Mouse (Mus musculus) frontal cortex, postnatal 10 days (tissue): Measurements from ENCODE around the gene Myo5c.

Experiments used
- DNase-seq, 2 experiments: peaks; one replicate each; pipeline ENCODE4 v3.0.0; 2022; ENCODE audit warnings: low spot score in 2 of 2, mixed read lengths in 1 of 2

Myo5c gene

DNA sequence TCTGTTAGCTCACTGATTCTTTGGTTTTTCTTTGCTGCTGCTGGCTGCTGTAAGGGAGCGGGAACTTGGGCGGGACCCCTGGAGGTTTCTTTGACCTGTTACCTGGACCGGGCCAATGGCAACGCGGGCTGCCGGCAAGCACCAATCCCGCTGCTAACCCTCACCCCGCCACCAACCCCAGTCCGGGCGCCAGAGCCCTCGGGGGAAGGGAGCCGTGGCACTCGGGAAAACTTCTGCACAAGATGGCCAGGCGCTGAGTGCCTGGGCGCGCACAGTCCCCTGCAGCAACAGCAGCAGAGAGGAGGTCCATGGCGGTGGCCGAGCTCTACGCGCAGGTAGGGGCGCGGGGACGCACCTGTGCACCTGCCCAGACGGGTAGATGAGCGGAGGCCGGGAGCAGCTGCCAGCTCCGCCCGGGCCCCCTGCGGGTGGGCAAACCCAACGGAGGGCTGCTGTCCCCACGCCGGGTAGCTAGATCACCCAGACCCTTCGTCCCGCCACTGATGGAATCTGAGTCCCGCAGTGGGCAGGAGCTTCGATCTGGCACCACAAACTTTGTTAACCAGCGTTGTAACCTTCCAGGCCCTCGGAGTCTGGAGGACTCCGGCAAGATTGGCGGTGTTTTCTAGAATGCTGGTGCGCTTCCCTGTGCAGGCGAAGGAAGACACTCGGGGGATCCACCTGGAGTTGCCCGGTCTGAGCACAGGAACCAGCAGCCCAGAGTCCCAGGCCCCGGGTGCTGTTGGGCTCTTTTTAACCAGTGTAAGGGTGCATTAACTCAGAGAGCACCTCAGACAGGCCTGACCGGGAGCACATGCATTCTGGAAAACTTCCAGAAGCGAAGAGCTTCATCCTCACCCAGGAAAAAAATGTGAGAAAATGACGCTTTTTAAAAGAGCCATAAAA is at the start of gene Myo5c:
TSS of gene Myo5c (plus strand) at position 180 of the 906 bp plus-strand sequence.
- no peak for DNase-seq

DNA sequence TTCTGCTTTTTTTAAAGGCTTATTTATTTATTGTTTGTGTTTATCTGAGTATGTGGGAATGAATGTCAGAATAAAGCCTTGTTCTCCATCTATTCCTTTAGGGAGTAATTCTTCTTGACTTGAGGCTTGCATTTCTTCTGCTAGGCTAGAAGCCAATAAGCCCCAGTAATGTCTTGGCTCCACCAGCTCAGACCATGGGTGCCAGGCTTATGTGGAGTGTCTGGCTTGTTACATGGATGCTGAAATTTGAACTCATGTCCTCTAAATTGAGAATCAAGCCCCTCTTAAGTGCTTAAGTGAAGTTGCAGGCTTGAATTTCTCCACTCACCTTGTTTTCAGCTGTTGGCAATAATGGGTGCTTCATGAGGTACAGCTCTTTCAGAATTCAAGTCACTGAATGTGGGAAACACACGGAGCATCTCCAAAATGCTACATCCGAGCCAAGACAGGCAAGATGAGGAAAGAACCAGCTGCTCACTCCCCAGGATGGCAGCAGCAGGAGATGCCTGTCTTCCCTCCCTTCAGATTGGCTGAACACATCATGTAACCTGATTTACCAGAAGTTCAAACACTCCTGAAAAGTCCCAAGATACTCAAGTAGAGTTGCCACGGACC is 44.1 kb upstream of the Myo5c start:
- no peak for DNase-seq

DNA sequence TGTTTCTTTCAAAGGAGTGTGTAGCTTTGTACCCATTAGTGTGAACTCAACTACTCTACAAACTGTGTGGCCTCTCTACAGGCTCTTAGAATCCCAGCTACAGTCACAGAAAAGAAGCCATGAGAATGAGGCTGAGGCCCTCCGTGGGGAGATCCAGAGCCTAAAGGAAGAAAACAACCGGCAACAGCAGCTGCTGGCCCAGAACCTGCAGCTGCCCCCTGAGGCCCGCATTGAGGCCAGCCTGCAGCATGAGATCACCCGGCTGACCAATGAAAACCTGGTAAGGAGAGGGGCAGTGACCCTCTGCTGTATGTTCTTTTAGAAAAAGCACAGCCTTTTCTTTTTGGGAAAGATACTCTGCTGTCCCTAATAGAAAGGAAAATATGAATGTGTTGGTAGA is 38.0 kb upstream of the Myo5c start:
- no peak for DNase-seq

DNA sequence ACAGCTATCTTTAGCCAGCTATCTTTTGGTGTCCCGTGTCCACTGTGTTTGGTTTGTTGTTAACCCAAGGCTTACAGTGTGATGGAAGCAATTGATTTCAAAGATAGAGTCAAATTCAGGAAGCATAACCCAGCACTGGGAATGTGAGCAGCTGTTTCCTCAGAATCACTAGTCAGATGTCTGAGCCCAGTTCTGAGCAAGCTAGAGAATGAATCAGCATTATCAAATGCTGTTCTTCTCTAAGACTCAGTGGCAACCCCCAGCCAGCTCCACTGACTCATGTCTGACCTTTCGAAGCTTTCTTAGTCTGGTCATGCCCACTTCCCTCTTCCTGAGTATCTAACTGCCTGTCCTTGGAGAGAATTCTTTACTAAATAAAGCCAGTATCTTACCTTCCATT is 35.5 kb upstream of the Myo5c start:
- DNase-seq = no peak

DNA sequence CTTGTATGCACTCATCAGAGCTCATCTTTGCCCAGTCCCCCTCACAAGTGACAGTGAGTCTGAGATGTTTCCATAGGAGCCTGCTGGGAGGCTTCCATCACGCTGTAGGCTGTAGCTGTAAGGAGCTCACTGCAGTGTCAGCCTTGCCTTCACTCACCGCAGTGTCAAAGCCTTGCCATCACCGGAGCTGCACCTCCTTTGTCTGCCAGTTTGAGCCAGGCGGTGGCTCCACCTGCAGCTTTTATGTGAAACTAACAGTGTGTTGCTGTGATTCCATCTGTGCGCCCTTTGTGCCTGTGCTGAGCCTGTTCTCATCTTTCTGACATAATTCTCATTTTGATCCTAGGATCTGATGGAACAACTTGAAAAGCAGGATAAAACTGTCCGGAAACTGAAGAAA is 34.5 kb upstream of the Myo5c start:
- no peak for DNase-seq

DNA sequence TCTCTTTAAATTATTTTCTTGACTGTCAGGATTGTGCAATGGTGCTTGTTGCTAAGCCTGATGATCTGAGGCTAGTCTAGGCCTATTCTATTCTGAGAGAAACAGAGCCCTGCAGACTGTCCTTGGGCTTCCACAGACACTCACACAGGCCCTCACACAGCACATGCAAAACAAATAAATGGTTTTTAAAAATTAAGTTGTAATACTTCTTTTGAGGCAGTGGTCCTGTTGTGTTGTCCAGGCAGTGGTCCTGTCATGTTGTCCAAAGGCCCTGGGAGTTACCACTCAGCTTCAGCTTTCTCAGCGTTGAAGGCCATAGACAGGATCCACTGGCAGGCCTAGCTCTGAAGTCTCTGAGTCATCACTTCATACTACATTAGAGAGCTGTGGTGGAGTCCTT is 30.3 kb upstream of the Myo5c start:
- no peak for DNase-seq

DNA sequence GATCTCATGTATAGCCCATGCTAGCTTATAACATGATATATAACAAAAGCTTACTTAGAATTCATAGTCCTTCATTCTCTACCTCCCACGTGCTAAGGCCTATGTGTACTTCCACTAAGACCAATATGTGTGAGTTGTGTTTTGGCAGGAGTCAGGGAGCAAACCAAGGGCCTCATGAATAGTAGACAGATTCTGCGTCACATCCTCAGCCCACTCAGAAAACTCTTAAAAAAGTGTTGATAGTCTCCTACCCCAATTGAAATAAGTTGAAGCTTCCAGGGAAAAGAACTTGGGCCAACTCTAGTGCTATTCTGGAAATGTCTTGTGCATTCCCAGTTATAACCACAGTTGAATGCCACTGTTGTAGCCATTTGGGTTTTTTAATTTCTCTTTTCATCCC is 29.8 kb upstream of the Myo5c start:
- no peak for DNase-seq

DNA sequence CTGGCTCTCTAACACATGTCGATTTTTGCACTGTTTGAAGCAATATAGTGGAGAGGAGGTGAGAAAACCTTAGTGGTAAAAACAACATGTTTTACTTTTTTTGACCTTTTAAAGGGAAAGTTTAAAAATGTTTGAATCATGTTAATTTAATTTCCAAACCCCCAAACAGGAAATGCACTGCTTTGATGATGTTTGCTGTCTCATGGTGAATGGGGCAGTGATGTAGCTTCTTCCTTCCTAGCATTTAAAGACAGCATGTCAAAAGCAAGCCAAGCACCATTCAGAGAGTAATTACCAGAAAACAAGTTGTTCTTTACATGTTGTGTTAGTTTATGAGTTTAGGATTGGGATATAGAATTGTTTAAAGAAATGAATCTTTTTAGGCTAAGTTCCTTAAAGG is 22.6 kb upstream of the Myo5c start:
- DNase-seq = no peak

DNA sequence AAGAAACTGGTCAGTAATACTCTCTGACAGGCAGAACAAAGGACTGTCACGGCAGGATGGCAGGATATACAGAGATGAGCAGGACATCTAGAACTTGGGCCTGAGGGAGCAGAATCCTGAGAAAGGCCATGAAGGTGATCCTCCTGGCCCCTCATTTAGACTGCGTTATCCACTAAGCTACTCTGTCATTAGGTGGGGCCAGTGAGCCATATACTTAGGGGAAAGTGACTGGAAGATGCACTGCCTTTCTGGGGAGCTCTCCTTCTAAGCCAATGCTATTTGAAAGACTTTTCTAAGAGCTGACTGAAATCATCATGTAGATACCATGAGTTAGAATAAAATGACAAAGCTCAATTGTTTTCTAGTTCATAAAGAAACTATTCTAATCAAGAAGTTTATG is 21.6 kb upstream of the Myo5c start:
- no peak for DNase-seq

DNA sequence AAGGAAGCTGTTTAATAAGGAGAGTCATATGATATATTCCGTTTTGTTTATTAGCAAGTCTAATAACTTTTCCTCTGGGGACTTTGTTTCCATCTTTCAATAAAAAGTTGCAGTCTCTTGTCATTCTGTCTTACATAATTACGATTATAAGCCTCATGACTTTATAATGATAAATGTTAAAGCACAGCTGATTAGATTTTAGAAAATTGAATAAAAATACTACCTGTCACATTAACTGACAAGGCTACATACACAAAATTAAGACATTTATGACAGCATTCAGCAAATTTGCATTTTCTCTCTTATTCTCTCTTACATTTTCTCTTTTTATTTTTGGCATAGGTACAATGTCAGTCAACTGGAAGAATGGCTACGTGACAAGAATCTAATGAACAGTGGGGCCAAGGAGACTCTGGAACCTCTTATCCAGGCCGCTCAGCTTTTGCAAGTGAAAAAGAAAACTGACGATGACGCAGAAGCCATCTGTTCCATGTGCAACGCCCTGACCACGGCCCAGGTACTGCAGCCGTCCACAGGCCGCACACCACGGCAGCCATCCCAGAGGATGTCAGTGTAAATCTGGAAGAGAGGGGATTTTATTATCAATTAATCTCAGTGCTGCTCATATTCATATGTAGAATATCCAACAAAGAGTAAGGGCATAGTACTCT is 16.9 kb upstream of the Myo5c start:
- no peak for DNase-seq

DNA sequence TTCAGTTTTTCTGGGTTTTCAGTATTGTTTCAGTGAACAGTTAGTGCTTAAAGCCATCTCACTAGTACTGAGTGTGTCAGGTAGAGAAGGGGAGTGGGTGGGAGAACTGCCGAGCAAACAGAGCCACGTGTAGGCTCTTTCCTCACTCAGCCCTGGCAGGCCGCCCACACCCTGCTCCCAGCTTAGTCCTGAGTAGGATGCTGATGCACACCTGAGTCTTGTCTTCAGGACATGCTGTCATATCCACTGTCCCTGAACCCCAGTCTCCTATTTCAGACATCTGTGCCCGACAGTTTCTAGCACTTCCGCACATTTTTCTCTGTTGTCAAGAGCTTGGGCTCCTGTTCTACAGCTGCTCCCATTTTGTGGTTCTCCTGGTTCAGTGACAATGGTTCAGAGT is 11.9 kb upstream of the Myo5c start:
- no peak for DNase-seq

DNA sequence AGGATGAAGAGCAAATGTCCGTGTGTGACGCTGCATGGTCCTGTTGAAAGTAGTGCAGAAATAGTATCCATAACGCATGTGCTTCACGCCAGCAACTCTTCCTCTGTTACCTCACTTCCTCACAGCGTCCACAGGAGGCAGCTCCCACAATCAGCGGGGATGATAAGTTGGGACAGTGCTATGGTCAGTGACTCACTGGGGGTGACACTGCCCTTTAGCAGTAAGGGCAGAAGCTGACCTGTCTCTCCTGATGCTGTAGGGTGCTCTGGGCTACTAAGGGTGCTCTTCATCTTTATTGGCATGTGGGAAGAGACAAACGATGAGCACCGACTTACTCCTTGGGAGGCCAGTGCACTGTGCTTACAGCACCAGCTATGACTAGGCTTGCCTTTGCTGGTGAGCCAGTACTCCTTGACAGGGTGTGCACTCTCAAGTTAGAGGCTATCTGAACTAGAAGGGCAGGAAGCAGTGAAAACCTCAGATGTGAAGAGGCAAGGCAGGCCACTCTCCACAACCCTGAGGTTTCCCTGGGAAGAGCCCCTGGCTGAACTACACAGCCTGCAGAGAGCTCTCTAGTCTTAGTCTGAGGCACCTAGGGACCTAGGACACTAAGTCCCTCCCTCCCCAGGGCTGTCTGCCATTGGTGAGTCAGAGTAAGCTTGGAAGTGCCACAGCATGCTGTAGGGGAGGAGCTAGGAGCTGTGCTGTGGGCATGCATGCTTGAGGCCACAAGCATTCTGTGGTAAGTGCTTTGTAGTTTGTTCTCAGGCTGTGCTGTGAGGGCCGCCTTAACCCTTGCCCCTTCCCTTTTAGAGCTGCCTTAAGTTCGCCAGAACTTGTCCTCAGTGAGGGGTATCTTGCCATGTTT is 10.2 kb upstream of the Myo5c start:
- DNase-seq = no peak

DNA sequence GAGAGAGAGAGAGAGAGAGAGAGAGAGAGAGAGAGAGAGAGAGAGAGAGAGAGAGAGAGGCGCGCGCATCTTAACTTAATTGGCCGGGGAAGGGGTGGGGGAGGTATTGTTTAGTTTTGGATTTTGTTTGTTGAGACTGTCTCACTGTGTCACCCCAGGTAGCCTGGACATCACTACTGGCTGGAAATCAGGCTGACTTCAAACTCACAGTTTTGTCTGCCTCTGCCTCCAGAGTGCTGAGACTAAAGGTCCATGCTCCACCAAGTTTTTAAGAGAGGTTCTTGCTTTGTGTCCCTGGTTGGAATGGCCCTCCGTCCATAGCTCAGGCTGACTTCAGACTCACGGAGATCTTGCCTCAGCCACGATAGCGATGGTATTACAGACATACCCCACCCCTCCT is 1.0 kb downstream of the Myo5c start:
- no peak for DNase-seq

DNA sequence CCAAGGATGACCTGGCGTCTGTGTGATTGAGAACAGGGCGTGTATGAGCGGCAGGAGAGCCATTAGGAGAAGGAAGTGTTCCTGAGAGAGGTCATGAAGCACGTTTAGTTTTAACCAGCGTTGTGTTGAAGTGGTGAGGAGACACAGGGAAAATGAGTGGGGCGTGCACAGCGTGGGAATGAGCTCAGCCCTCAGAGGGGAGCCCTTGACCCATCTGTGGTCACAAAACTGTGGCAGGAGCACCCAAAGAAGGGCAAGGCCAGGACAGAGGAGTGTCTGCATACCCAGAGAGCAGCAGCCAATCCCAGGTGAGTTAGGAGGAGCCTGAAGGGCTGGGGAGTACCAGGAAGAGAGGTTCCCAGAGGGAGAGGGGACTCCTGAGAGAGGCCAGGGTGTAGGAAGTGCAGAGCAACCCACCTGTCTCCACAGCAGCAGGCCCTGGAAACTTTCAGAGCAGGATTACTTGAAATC is 2.5 kb downstream of the Myo5c start:
- no peak for DNase-seq

DNA sequence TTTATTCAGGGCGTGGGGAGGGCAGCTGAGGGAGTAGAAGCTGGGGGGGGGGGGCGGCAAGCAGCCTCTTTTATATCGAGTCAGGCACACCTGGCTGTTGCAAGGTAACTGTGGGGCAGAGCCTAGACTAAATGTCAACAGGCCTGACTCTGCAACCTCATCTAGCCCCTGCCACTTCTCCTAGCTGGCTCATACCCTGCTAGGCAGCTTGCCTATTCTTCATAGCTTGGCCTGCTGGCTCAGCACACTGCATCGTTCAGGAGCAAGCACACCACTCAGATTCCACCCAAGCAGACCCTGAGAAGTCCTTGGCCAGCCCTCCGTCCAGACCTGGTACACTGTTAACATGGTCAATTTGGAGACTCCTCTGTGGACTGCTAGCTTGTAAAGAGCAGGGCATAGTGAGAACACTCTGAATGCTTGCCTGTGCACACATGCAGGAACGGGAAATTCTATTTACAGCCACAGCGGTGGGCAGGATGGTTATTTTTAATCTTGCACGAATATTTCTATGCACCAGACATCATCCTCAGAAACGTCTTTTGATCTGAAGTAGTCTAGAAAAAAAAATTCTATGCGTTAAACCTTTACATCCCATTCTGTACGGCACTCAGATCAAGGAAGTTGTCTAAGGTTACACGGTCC is 3.3 kb downstream of the Myo5c start:
- no peak for DNase-seq

DNA sequence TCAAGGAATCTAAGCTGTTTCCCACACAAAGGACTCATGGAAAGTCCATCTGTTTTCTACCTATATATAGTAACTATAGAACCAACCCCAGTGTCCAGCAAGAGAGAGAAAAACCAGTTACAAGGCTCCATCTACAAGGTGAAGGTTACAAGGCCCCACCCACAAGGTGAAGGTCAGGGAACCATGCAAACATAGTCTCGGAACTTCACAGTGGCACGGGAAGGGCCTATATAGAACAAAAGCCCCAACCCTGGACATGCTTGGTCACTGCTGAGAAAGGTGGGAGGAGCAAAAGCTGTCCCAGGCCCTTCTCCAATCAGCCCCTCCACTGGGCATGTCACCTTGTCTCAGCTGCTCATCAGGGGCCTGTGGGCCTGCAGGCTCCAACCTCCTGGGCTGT is 3.9 kb downstream of the Myo5c start:
- DNase-seq = no peak

DNA sequence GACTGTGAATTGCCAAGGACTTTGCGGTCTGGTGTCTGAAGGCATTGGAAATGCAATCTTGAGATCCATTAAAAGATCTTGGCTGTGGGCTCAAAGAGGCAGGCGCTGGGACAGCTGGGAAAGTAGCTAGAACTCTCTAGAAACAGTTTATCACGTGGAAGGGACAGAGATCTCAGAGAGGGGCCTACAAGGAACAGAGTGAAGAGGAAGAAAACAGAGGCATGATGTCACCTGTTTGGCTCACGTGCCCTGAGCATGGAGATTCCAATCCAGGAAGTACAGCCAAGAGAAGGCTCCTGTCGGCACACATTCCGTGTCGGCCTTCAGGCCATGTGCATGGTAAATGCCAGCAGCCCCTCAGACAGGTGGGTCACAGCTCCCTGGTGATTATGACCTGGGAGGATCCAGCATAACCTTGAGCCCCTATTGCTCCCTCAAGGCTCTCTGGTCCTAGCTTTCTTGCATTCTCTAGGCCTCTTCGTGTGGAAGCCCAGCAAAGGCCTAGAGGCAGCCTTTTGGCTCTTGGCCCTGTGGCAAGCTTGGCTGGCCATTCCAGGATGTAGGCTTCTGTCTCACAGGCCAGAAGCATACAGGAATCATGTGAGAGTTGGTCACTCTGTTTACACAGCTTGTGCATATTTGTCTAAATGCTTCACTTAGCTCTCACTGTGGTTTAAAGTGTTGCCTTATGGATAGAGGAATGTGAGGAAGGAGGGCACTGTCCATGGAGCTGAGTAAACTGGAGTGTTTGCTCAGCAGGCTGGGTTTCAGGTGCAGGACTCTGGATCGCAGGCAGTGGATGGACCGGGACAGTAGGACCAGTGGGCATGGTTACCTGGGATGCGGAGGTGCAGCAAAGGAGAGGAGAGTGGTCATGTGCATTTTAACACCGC is 4.8 kb downstream of the Myo5c start:
- no peak for DNase-seq

DNA sequence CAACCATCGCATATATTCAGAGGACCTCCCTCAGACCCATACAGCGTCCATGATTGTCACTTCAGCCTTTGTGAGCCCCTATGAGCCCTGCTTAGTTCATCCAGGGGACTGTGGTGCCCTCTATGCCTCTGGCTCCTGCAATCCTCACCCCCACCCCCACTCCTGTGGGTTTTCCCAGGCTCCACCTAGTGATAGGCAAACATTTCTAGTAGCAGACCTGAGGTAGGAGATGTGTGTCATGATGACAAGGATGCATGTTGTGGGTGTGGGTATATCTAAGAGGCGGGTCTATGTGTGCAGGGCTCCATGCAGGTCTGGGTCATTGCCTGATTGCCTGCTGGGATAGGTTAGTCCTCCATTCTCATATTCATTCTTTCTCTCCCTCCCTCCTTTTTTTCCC is 6.4 kb downstream of the Myo5c start:
- DNase-seq = no peak

DNA sequence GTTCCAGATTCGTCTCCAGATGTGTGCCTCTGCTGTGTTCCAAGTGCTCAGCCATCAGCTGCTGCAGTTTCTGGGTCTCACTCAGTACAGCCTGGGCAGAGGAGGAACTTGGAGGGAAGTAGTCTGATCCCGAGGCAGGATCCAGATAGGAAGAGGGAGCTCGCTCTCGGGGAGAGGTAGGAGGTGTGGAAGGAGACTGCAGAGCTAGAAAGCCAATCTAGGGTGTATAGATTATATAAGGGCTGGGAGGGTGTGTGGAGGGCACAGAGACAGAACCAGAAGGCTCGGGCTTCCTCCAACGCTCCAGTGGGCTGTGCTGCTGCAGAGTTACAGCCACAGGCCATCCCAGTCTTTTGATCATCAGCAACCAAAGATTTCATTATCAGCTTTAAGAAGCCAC is 11.2 kb downstream of the Myo5c start:
- DNase-seq = no peak

DNA sequence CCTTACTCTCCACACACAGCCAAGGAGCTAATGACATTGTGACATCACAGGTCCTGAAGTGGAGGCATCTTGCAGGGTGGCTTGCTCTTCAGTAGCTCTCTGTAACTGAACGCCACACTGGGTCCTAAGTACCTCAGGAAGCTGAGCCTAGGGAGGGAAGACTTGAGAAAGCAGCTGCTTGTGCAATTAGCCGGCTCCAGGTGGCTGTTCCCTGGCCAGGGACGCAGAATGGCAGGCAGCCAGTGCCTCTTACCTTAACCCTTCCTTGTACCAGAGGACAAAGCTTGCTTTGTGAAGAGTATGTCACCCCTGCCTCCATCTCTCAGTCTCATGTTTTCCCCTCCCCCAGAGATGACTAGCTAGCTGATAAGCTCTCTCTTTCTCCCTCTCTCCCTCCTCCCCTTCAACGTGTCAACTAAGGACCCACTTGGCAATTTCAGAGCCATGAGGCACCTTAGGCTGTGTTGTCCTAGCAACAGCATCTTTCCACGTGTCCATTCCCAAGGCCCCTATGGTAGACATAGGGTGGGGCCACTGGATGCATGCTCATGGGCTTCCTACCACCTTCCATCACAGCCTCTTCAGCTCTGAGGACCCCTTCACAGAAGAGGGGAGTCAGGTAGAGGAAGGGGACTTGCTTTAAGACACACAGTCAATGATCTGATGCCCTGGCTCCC is 12.0 kb downstream of the Myo5c start:
- DNase-seq = no peak
